Comparison of ENCODE assay signal across 26 mouse cellular contexts in the genomic region with DNA sequence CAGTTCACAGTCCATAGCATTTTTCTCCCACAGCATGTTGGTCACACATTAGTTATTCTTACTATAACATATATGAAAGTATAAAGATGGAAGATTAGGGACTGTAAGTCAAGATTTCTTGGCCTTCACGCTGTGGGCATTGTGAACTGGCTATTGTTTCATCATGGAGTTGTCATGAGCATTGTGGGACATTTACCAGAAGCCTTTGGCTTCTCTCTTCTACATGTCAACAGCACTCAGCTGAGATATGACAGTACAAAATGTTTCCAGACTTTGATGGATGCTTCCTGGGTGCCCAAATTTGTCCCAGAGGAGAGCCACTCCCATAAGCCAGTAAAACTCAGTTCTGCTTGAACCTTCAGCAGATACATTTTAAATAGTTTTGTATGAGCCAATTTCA.
DNase-seq lines count a peak whose midpoint lies in the region; ATAC-seq and TF ChIP-seq lines count a peak whose summit lies in the region.
"Had no signal": no experiment of that assay in that cellular context is flagged by ENCODE, and none has a peak within 500 bp of the region (broad histone marks: within the 10 kb centered on the region; RNA-seq: fewer than 3 reads in every experiment).

No protein-coding gene starts in this region.

- no peaks in the 10 kb centered on the region for H3K4me1 ChIP-seq in heart, embryonic 11.5 days (ENCODE audit: control insufficient read depth, insufficient read depth, low read length)
- no peaks in the 10 kb centered on the region for H3K4me1 ChIP-seq in heart, embryonic 12.5 days (replicated peaks)
- H3K4me1 ChIP-seq in heart, postnatal 0 days (ENCODE audit: control insufficient read depth, insufficient read depth) = peaks cover 11% of the 10 kb centered on the region; the same call in 1 of the 2 replicates
- H3K4me1 ChIP-seq in midbrain, embryonic 14.5 days (ENCODE audit: control insufficient read depth, insufficient read depth, low read length) = no peaks in the 10 kb centered on the region
- H3K4me1 ChIP-seq: embryonic facial prominence, embryonic 15.5 days; forebrain, embryonic 10.5 days; forebrain, embryonic 15.5 days; hindbrain, embryonic 15.5 days had no signal

- TF ChIP-seq EP300 in heart, postnatal 0 days (IDR thresholded peaks at IDR 0.05; ENCODE audit: low read depth) = peak; percentile 99

- intact Hi-C loops in left cerebral cortex, postnatal 25 days (cut with DNase I) = no loop called here

- 44% methylated on average over 1 of the region's 1 CpGs for WGBS in heart, embryonic 11.5 days (ENCODE audit: insufficient replicate concordance)
- 26% methylated on average over 1 of the region's 1 CpGs for WGBS in heart, embryonic 12.5 days
- 24% methylated on average over 1 of the region's 1 CpGs for WGBS in heart, postnatal 0 days
- 78% methylated on average over 1 of the region's 1 CpGs for WGBS in midbrain, embryonic 14.5 days

- no peak overlapping the region for H3K9ac ChIP-seq in heart, embryonic 11.5 days (ENCODE audit: low read depth, low read length)
- no peak overlapping the region for H3K9ac ChIP-seq in heart, embryonic 12.5 days
- H3K9ac ChIP-seq in heart, postnatal 0 days (replicated peaks; ENCODE audit: low read depth, low read length) = no peak overlapping the region
- no peak overlapping the region for H3K9ac ChIP-seq in midbrain, embryonic 14.5 days (replicated peaks; ENCODE audit: low read length)
- H3K9ac ChIP-seq: embryonic facial prominence, embryonic 15.5 days; forebrain, embryonic 15.5 days; heart, embryonic 13.5 days; hindbrain, embryonic 15.5 days had no signal

- no peaks in the 10 kb centered on the region for H3K27me3 ChIP-seq in heart, embryonic 11.5 days (ENCODE audit: control insufficient read depth, insufficient read depth, low read length)
- no peaks in the 10 kb centered on the region for H3K27me3 ChIP-seq in heart, embryonic 12.5 days (replicated peaks)
- H3K27me3 ChIP-seq in heart, postnatal 0 days (ENCODE audit: control insufficient read depth, insufficient read depth, low read length) = no peaks in the 10 kb centered on the region
- no peaks in the 10 kb centered on the region for H3K27me3 ChIP-seq in midbrain, embryonic 14.5 days (ENCODE audit: control insufficient read depth, insufficient read depth, low read length)
- H3K27me3 ChIP-seq: embryonic facial prominence, embryonic 15.5 days; forebrain, embryonic 15.5 days; heart, embryonic 13.5 days; hindbrain, embryonic 15.5 days; Patski had no signal

- H3K9me3 ChIP-seq in heart, embryonic 11.5 days (replicated peaks; ENCODE audit: control insufficient read depth, low read length) = no peaks in the 10 kb centered on the region
- H3K9me3 ChIP-seq in heart, embryonic 12.5 days (replicated peaks) = no peaks in the 10 kb centered on the region
- no peaks in the 10 kb centered on the region for H3K9me3 ChIP-seq in heart, postnatal 0 days (replicated peaks; ENCODE audit: control insufficient read depth, low read length)
- no peaks in the 10 kb centered on the region for H3K9me3 ChIP-seq in midbrain, embryonic 14.5 days (ENCODE audit: control insufficient read depth, low read length)
- H3K9me3 ChIP-seq: embryonic facial prominence, embryonic 15.5 days; forebrain, embryonic 10.5 days; forebrain, embryonic 15.5 days; G1E; heart, embryonic 13.5 days; hindbrain, embryonic 15.5 days had no signal

- no peak overlapping the region for H3K4me3 ChIP-seq in heart, embryonic 11.5 days (ENCODE audit: low read depth, low read length)
- H3K4me3 ChIP-seq in heart, embryonic 12.5 days = no peak overlapping the region
- no peak overlapping the region for H3K4me3 ChIP-seq in heart, postnatal 0 days (ENCODE audit: low read depth, low read length)
- H3K4me3 ChIP-seq in midbrain, embryonic 14.5 days (replicated peaks; ENCODE audit: low read depth, low read length) = no peak overlapping the region
- H3K4me3 ChIP-seq: embryonic facial prominence, embryonic 15.5 days; erythroblast, embryonic 14.5 days; forebrain, embryonic 10.5 days; forebrain, embryonic 15.5 days; heart, embryonic 13.5 days; hindbrain, embryonic 15.5 days had no signal

- H3K36me3 ChIP-seq in heart, embryonic 11.5 days (ENCODE audit: control insufficient read depth, insufficient read depth, low read length) = no peaks in the 10 kb centered on the region
- no peaks in the 10 kb centered on the region for H3K36me3 ChIP-seq in heart, embryonic 12.5 days
- no peaks in the 10 kb centered on the region for H3K36me3 ChIP-seq in heart, postnatal 0 days (replicated peaks; ENCODE audit: control insufficient read depth, insufficient read depth, low read length)
- H3K36me3 ChIP-seq in midbrain, embryonic 14.5 days (ENCODE audit: control insufficient read depth, insufficient read depth, low read length) = no peaks in the 10 kb centered on the region
- H3K36me3 ChIP-seq: embryonic facial prominence, embryonic 15.5 days; forebrain, embryonic 10.5 days; forebrain, embryonic 15.5 days; G1E; heart, embryonic 13.5 days; hindbrain, embryonic 15.5 days had no signal

- TF ChIP-seq CTCF in heart, postnatal 0 days (IDR thresholded peaks at IDR 0.05; ENCODE audit: low read depth) = no peak

- H3K4me2 ChIP-seq in heart, embryonic 11.5 days = no peak overlapping the region
- no peak overlapping the region for H3K4me2 ChIP-seq in heart, embryonic 12.5 days
- no peak overlapping the region for H3K4me2 ChIP-seq in heart, postnatal 0 days (ENCODE audit: low read depth, low read length)
- no peak overlapping the region for H3K4me2 ChIP-seq in midbrain, embryonic 14.5 days (ENCODE audit: low read length)
- H3K4me2 ChIP-seq: embryonic facial prominence, embryonic 15.5 days; forebrain, embryonic 15.5 days; heart, embryonic 13.5 days; hindbrain, embryonic 15.5 days had no signal

- ATAC-seq in heart, embryonic 11.5 days (replicated peaks; ENCODE audit: insufficient number of reproducible peaks, low FRiP score, low TSS enrichment) = no peak
- 0 out of 2 replicates have a peak, but pooled peaks have one; percentile 25 for ATAC-seq in heart, embryonic 12.5 days (ENCODE audit: insufficient number of reproducible peaks, low FRiP score)
- ATAC-seq in heart, postnatal 0 days (ENCODE audit: insufficient read depth, low read depth) = peak; percentile 98
- ATAC-seq in midbrain, embryonic 14.5 days (ENCODE audit: low FRiP score, low TSS enrichment) = no peak
- ATAC-seq: activated CD4-positive, CD25-positive, alpha-beta regulatory T cell, adult 4 months; CD4-positive, CD25-positive, alpha-beta regulatory T cell, adult 4 months; forebrain, embryonic 15.5 days; intestine, embryonic 16.5 days; Patski had no signal

- DNase-seq in heart, adult 11 months = peak; percentile 90
- peak; percentile 19 for DNase-seq in MN1 (ENCODE audit: low spot score)
- DNase-seq in heart, postnatal 0 days (ENCODE audit: low spot score) = peak; percentile 87
- DNase-seq in retina, postnatal 1 day = no peak
- DNase-seq in left cerebral cortex, postnatal 25 days (ENCODE audit: low spot score in 2 of 2) = no peak
- no peak for DNase-seq in midbrain, embryonic 14.5 days
- DNase-seq: adrenal gland, adult 2 months; adrenal gland, postnatal 25 days; B cell, adult 2 months; cerebellum, adult 18-20 months; cerebellum, adult 9-11 months; gastrocnemius, postnatal 36 days; kidney, adult 2 months had no signal

- no peak overlapping the region for H3K27ac ChIP-seq in heart, embryonic 11.5 days (ENCODE audit: low read depth, low read length)
- H3K27ac ChIP-seq in heart, embryonic 12.5 days (ENCODE audit: poor library complexity, severe bottlenecking) = no peak overlapping the region
- peak overlapping the region; percentile 73 for H3K27ac ChIP-seq in heart, postnatal 0 days (ENCODE audit: low read depth)
- H3K27ac ChIP-seq in midbrain, embryonic 14.5 days (replicated peaks; ENCODE audit: low read depth, low read length) = no peak overlapping the region
- H3K27ac ChIP-seq: embryonic facial prominence, embryonic 15.5 days; forebrain, embryonic 10.5 days; forebrain, embryonic 15.5 days; heart, embryonic 13.5 days; hindbrain, embryonic 15.5 days had no signal

Comparison
In these comparisons a context has a peak if more than half of its experiments do, and no peak if none do; other contexts are left out.
1. ATAC-seq: peak in heart, embryonic 12.5 days (single experiment) and heart, postnatal 0 days (single experiment); none in heart, embryonic 11.5 days (single experiment) and midbrain, embryonic 14.5 days (single experiment).
2. DNase-seq: peak in heart, adult 11 months (single experiment), MN1 (single experiment) and heart, postnatal 0 days (single experiment); none in retina, postnatal 1 day (single experiment), left cerebral cortex, postnatal 25 days (0 of 2) and midbrain, embryonic 14.5 days (single experiment).